Mouse (Mus musculus) thymus, postnatal 10 days (tissue): ENCODE results near the gene Eml1.
A peak's percentile ranks its signal among the peaks of the same experiment; 100 is the strongest.

Experiments
- DNase-seq, 2 experiments: peaks; one replicate each; pipeline ENCODE4 v3.0.0; 2021; ENCODE audit warnings: low spot score in 2 of 2

Gene Eml1

DNA sequence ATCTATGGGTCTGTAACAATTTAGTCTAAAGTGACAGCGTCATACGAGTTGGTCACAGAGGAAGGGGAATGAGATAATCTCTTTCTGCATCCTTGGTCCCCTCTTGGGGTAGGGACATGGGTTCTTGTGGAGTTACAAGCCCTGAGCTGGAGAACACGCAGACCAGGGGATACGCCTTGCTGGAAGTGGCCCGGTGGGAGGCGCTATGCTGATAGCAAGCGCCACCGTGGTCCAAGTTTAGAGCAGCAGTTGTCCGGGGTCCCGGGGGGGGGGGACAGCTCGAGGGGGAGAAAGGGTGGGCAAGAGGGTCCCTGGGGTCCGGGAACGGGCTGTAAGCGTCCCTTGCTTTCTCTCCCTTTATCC is 51.7 kb downstream of the Eml1 start:
- DNase-seq, result no peak

DNA sequence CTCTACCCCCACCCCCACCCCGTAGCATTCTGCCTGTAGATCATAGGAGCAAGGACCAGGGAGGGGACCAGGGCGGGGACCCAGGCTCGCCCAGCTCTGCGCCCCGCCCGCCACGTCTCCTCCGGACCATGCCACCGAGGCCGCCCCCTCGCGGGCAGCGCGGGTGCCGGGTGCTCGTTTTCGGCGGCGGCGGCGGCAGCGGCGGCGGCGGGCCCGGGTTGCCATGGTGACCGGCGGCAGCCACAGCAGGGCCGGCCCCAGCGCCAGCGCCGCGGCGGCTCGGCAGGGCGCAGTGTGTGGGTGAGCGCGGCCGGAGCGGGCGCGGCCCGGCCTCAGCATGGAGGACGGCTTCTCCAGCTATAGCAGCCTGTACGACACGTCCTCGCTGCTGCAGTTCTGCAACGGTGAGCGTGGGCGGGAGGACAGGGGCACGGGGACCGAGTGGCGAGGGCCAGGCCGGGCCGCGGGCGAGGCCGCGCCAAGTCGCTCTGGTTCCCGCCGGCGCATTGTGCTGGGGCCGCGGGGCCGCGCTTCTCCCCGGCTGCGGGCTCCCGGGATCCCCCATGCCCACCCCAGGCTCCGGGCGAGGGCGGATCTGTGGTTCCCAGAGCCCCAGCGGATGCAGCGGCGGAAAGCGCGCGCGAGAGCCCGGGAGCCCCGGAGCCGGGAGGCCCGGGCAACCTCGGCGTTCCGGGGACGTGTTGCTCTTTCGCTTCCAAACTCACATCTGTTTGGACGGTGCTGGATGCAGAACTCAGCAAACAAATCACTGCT is 52.3 kb downstream of the Eml1 start:
- peak; percentile 53 to 77 for DNase-seq

DNA sequence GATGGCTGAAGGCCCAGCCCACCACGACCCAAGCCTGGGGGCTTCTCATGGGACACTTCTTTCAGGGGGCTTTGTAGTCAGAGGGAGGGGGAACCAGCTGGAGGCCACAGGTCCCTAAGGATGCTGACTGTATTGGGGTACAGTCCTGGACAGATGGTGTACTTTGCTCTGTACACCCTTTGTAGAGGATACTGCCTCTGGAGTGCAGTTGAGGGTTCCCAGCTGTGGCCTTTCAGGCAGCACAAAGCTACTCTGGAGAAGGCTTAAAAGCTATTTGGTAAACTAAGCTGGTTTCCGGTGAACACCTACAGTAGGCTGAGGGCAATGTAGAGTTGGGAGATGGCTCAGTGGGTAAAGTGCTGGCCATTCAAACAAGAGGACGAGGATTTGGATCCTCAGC is 60.2 kb downstream of the Eml1 start:
- no peak for DNase-seq

DNA sequence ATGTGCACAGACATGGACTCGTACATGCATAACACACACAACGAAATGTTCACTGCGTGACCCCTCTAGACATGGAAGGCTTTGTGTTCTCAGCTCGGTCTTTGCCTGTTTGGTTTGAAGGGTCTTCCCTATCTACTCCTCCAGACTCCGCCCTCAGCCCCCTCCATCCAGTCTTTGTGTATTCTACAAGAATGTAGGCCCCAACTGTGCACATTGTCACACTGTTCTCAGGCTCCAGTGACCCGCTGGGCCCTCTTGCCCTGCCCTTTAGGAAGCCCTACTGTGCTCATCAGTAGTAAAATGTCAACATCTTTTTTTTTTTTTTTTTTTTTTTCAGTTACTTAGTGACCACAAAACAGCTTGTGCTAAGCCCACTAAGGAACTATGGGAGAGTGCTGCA is 61.0 kb downstream of the Eml1 start:
- no peak for DNase-seq

DNA sequence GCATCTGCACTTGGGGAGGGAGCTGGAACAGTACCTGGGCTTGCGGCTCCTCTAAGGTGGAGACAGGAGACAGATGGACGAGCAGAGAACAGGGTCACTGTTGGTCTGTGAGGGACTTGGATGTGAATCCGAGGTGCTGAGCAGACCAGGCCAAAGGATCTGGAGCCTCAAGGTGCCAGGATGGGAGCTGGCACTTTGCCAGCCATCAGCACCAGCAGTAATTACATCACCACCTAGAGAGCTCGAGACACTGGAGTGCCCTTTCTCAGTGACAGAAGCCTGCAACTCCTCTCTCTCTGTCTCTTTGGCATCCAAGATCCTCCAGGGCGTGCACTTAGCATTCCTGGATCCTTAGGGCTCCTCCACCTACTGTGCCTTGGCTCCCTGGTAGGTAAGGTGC is 61.8 kb downstream of the Eml1 start:
- no peak for DNase-seq

DNA sequence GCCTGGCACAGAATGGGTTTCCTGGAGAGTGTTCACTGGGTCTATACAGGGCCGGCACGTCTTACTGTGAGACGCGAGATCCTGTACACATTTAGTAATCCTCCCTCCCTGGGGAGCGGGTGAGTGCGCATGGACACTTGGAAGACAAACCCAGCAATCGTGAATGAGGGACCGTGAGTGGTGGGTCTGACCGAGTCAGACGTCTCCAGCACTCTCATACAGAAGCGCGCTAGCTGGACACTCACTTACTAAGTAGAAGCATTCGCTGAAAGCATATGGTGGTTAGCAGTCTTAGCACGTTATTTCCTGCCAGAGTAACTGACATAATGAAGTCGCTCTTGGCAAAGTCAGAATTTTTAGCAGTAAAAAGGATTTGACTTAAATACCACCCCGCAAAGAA is 62.3 kb downstream of the Eml1 start:
- DNase-seq, result no peak

DNA sequence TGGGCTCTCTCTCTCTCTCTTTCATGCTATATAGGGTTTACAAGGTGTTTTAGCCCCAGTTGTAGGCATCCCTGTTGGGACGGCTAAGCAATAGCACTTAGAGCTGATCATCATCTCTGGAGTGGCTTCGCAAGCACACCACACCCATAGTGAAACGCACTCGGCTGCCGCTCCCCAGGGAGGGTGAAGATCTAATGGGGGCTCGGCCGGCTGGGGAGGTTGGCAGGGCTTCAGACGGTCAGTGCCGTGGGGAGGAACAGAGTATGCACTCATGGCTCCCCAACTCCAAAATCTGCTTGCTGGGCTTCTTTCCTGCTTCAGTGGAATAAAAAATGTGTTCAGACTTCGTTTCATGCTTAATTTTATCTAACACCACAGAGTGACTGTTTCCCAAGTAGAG is 62.7 kb downstream of the Eml1 start:
- DNase-seq, result no peak

DNA sequence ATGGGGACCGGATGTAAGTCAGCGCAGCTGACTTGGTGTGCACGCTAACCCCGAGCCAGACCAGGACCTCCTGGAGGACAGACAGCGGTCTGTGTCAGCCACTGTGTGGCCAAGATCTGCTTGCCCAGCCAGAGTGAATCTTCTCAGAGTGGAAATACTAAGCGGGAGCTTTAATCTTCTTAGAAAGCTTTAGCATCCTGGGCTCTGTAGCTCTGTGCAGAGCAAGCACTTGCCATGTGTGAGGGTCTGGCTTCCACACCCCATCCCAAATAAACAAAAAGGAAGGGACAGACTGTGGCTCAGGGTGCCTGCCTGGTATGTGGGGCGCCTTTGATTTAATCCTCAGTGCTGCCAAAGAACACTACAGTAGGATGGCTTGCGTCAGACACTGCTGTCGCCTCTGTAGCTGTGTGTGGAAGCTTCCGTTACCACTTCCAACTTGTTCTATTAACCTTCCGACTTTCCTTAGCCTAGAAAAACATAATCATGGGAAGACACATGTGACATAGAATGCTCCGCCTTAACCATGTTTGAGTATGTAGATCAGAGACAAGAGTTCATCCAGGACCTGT is 64.8 kb downstream of the Eml1 start:
- no peak for DNase-seq

DNA sequence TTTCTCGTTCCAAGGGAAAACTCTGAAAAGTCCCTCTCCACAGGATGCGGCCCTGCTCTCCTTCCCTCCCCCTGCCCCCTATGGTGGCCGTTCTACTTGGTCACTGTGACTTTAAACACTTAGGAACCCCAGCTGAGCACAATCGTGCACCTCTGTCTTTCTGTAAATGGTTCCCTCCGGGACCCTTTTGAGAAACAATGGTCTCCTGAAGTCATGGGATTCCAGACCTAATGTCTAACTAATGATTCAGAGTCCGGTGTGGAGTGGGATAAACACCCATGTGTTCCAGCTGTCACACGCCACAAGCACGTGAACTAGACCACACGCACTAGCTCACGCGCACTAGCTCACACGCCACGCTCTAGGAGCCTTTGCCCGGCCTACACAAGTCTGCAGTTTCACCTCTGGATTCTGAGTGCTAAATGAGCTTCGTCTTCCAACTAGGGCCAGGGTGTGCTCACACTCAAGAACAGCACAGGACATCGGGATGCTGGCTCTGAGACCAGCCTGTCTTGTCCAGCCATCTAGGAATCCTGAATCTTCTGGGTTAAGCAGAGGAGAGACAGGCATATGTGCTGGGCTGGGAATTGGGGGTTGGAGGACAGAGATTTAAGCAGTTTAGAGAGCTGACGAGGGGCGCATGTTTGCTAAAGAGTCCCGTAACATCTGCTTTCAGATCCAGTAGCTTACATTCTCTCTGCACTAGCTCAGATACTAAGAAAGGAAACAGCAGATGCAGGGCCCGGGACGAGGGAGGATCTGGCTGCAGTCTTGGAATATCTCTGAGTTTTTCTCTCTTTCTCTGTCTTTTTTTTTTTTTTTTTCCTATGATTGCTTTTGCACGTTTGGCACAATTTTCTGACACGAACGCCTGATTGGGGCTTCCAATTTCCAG is 65.5 kb downstream of the Eml1 start:
- no peak for DNase-seq

DNA sequence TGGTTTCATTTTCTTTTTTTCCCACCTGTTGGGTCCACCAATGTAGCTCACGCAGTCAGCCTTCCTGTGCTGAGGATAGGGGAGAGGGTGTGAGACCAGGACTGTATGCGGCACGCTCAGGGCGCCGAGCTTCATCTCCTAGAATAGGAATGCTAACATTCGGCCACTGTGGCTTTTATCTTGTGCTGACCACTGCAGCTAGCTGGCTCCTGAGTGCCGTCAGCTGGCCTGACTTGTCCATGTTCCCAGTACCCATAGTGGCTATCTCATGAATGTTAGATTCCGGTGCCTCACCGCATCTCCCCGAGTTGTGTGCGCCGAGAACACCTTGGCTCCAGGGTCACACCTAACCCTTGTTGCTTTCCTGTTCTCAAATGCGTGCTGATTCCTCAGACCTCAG is 66.7 kb downstream of the Eml1 start:
- no peak for DNase-seq

DNA sequence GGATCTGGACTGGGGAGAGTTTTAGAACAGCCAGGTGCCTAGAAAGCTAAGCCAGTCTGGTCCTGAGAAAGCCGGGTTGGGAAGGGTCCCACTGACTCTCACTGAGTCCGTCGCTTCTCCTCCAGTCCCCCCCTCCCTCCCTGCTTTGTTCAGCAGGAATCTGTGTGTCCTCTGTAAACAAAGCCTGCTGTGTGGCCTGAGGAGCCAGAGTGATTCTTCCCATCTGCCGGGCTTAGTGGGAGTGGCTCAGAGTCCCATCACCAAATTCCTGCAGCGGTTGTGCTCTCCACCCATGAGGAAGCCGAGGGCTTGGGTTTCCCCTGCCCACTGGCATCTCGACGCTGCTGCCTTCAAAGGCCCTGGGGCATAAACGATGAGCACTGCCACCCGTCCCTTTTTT is 72.5 kb downstream of the Eml1 start:
- no peak for DNase-seq

DNA sequence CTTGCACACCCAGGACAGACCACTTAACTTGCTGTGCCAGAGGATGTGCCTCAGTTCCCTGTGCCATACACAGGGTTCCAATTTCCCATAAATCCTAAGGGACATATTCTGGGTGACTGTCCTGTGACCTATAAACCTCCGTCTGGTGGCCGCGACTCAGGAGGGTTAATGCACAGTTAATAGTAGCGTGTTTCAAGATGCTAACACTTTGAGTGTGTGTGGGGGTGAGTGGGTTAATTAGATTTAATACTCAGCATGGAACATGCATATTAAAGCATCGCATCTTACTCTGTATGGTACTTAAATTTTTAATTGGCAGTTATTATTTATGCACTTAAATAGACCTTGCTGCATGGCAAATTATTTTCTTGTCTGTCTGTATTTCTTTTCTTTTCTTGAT is 73.0 kb downstream of the Eml1 start:
- DNase-seq, result no peak

DNA sequence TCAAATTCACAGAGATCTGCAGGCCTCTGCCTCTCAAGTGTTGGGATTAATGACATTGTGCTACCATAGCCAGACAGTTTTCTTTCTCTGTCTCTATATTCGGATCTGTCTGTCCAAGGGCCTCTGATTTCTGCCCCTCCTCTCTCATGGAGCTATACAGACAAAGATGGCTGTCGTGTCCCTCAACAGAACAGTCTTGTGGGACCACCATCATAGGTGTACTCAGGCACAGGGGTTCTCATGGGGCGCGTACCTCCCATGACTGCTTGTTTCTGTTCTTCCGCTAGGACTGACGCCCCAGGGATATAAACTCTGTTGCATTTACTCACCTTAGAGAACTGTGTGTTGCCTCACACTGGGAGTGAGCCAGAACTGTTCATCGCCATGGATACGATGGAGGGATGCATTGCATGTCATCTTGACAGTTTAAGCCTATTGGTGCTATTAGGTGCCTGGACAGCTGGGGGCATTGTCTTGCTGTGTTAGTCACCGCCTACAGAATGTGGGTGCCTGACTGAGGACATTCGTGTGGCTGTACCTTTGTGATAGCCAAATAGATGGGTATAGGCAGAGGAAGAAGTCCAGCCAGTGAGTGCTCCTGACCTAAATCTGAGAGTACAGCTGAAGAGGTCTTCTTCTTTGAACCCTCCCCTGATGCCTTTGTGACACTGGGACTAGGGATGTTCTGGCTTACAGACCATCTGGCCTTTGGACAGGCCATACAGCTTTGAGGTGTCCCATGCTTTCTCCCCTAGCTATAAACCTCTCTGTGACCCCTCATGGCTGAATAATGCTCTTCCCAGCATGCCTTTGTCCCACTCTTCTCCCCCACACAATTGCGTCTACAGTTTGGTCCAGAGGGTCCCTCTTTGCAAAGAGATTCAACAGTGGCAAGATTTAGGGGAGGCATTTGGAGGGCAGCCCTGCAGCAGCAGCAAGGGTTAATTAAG is 73.7 kb downstream of the Eml1 start:
- no peak for DNase-seq

DNA sequence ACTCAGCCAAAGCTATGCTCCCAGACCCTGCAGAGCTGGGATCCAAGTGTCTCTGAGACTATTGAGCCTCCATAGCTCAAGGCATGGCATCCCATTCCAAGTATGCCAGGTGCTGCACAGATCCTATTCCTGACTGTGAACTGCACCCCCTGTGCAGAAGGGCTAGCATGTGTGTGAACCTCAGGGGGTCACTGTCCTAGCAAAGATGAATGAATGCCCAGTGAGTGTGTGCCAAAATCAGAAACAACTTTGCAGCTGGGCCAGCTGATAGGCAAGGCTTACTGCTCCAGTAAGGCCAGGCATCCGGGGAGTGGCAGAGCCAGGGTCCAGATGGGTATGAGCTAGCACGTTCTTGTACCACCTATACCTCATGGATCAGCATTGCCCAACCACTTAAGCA is 76.0 kb downstream of the Eml1 start:
- no peak for DNase-seq

DNA sequence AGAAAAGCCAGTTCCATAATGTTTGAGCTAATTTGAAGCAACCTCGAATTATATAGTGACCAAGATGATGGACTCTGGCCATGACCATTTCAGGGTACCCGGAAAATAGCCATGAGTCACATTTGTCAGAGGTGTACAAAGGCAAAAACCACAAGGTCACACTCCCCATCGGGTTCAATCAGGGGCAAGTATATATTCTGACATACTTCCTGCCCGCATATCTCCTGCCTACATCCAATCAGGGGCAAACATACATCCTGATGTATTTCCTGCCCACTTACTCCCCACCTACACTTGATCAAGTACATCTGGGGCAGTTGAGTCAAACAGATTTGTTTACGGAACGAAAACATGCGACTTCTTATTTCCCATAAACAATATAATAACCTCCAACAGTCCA is 77.6 kb downstream of the Eml1 start:
- DNase-seq, result no peak

DNA sequence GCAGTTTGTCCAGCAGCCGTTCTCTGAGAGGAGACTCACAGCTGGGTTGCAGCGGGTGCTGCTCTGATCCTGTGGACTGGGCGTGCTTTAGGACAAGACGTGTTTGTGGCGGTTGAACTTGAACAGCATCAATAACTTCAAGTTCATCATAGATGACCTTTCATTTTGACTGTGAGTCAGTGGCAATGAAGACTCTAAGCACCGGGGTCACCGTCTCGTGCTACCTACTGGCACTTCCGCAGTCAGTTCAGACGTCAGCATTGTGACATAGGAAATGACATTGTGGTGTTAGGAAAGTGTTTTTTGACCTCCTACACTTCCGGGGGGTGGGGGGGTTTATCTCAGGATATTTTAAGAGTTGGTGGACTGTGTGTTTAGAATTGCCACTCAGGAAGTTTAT is 79.2 kb downstream of the Eml1 start:
- no peak for DNase-seq

DNA sequence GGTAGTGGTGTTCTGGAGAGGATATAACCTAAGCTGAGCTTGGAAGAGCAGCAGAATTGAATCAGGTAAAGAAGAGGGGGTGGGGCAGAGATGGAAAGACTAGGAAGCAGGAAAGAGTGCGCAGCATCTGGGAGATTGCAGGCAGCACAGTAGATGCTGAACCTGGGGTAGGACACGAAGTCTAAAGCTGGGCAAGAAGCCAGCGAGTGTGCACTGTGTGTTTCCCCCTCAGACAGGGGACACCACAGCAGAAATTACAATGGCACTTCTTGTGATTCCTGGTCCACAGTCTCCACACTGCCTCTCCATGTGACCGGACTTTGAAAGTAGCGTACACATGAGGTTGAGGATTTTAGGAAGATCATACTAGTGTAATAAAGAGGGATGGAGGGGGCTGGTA is 79.8 kb downstream of the Eml1 start:
- DNase-seq, result no peak

DNA sequence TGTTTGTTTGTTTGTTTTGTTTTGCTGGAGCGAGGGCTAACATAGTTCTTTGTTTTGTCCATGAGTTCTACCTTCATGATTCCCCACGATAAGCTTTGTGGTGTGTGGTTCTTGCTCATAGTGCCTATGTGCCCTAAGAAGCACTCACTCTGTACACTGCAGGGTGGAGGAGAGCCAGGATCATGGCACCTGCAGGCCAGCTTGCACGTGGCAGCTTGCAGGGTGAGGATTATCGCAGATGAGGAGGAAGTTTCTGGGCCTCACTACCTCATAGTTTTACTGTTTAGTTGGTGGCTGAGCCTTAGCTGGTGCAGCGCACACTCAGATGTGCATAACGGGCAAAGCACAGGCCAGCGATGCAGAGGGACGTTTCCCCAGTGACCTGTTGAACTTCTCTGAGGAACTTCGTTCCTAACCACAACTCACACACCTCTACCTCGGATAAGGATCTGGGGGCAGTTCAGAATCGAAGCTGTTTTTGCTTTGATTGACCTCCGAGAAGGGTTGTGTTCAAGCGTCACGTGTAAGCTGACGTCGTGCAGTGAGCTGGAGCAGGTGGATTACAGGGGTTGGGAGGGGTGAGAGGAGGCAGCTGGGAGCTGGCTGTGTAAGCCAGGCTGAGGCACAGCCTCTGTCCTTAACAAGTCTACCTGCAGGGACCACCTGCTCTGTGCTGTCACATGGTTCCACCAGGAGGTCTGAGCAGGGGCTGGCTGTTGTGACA is 81.6 kb downstream of the Eml1 start:
- DNase-seq, result no peak

DNA sequence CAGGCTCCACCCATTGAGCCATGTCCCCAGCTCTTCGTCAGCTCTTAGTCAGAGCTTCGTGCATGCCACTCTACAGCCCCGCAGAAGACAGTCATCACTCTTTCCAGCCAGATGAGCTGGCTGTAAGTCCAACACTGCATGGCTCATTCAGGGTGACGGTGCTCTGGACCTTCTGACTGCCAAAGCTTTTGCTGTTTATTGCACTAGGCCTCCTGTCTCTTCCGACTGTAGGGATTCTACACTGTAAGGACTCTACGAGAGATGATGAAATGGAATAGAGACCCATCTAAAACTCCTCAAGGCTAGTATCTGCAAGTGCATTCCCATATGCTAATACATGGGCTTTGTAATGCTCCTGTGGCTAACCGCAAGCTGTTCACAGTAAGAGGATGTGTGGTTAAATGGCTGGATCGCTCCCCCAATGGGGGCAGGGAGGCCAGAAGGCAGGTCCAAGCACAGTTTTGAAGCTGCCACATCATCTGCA is 82.8 kb downstream of the Eml1 start:
- no peak for DNase-seq

DNA sequence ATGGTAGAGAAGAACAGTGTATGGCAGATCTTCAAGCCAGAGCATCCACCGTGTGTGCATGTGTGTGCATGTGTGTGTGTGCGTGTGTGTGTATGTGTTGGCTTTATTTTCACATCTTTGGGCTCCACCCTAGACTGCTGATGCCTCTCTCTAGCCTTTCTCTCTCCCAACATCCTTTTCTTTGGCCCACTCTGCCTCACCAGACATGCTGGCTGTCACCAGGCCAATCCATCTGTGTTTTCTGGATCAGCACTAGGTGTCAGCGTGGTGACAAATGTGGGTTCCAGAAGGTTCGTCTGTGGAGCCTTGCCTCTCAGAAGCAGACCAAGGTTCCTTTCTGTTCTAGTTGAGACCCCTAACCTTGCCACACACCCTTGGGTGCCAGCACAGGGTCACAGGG is 84.2 kb downstream of the Eml1 start:
- no peak for DNase-seq

DNA sequence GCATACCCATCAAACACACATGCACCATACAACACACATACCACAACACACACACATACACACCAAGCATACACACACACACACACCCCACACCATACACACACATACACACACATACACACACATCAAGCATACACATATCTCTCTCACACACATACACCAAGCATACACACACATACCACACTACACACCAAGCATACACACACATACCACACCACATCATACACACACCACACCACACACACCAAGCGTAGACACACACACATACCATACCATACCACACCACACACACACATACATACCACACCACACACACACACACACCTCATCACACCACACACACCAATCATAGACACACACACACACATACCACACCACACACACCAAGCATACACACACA is 102.1 kb downstream of the Eml1 start:
- DNase-seq, result no peak
